Mouse (Mus musculus) layer of hippocampus, adult 8-10 months (tissue): ENCODE data around the gene Vamp9. TPM values are rescaled to one million over a fixed set of nuclear protein-coding genes. Genes with fewer than 3 reads are reported as not detected.

Experiments
- total RNA-seq, 4 experiments: library from RNA; stranded (reverse); gene quantifications; 2 replicates each; pipeline ENCODE4 v1.2.4; 2022

The Vamp9 gene
- total RNA-seq, 4 experiments from 2014 or later = 0.52 to 1.5 (median 1.0) TPM; not detected in 1

Other genes starting within 250 kb of the Vamp9 start
- 10 to 100 TPM; 15.6 to 18.0 (median 16.5) TPM for gene Rasgef1b, start 177.2 kb upstream of the Vamp9 start, total RNA-seq
- gene Hnrnpd, start 72.7 kb downstream of the Vamp9 start, total RNA-seq = 100 to 1,000 TPM; 171 to 222 (median 202) TPM
- 1 to 10 TPM; 1.4 to 3.1 (median 1.6) TPM for gene 4930524J08Rik, start 72.8 kb downstream of the Vamp9 start, total RNA-seq
- 100 to 1,000 TPM; 182 to 223 (median 194) TPM for gene Hnrnpdl, start 133.4 kb downstream of the Vamp9 start, total RNA-seq
- 10 to 100 TPM; 51.4 to 56.9 (median 55.1) TPM for gene Enoph1, start 133.7 kb downstream of the Vamp9 start, total RNA-seq